Mouse (Mus musculus) mesoderm, embryonic 11.5 days (tissue): Measurements from ENCODE around the gene Sgpp1.
A peak's percentile ranks its signal among the peaks of the same experiment; 100 is the strongest.
"Not testable (repeated sequence)": the region's sequence is repeated elsewhere in the genome, so short reads cannot be mapped to it uniquely, and the experiment has no call there.

Experiments used
- DNase-seq: peaks from one replicate; pipeline ENCODE4 v3.0.0-alpha.2; 2012; ENCODE audit warnings: low read depth, low spot score

The Sgpp1 gene

GRCm38 (mm10) chr12:75689003-75689402, 46.5 kb downstream of the Sgpp1 start:
- DNase-seq = no peak

DNA sequence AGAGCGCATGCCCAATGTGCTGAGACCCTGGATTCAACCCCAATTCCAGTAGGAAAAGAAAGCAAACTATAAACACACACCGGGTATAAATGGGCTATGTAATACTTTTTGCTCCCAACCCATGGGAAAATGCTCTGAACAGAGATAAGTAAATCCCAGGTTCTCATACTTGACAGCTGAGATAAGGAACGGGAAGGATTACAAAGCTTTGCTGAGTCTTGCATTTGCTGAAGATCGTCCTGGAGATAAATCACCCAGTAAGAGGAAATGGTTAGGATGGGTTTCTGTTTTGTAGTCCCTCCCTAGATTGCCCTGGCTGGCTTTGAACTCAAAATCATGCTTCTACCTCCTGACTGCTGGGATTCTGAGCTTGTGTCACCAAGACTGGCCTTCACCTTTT, 48.2 kb downstream of the Sgpp1 start:
- DNase-seq = no peak

- not testable (repeated sequence) for DNase-seq
These were observed 51.5 kb downstream of the Sgpp1 start for GRCm38 (mm10) chr12:75684026-75684425.

DNA sequence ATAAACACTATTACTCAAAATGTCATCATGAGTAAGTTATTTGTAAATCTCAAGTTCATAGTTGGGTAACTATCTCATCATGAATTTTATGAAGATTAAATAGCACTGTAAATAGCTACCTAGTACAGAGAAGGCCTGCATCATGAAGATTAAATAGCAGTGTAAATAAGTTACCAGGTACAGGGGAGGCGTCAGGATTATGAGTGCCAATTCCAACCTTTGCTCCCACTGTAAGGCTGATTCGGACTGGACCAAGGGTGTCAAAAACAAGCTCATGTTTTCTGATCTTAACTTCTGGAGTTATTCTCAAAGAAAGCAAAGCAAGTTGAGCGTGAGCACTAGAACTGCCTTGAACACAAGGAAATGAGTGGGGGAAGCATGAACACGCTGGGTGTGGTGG, 51.9 kb downstream of the Sgpp1 start:
- no peak for DNase-seq

DNA sequence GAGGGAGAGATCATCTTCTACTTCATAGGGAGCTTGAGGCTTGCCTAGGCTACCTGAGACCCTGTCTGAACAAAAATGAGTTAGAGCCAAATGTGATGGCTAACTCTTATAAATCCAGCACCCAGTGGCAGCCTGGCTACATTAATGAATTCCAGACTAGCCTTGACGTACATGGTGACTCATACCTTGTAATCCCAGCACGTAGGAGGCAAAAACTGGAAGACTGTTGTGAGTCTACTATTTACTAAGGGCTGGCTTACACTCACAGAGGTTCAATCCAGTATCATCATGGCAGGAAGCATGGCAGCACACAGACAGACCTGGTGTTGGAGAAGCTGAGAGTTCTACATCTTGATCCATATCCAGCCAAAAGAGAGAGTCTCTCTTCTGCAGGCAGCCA, 52.7 kb downstream of the Sgpp1 start:
- no peak for DNase-seq

GRCm38 (mm10) chr12:75681101-75681500, 54.4 kb downstream of the Sgpp1 start:
- DNase-seq = no peak

DNA sequence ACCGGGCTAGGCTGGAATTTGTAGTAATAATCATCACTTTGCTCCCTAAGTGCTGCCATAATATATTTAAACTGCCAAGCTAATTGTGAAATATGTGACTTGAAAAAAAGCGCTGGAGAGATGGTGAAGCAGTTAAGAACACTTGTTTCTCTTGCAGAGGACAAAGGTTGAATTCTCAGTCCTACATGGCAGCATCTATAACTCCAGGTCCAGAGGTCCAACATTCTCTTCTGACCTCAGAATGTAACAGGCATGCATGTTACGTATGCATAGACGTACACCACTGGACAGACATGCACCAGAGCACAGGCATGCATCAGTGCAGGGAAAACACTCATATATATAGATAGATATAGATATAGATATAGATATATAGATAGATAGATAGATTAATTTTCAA, 57.1 kb downstream of the Sgpp1 start:
- no peak for DNase-seq

GRCm38 (mm10) chr12:75672630-75673029, 62.9 kb downstream of the Sgpp1 start:
- no peak for DNase-seq

GRCm38 (mm10) chr12:75671759-75672315, 63.7 kb downstream of the Sgpp1 start:
- no peak for DNase-seq

DNA sequence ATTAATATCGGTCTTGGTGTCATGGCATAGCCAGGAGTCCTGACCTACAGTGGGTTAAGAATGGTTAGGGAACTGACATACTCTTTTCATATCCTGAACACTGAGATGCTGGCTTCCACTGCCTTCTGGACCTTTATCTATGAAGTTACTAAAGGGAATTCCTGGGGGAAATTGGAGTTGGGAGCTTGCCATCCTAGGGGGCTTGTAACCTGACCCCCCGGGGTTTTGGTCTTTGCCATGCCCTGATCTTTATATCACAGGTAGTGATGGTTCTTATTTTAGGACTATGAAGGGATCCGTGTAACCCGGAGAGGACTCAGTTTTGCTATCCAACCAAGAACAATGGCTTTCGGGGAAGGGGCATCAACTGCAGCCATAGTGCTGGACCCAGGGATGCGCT, 64.9 kb downstream of the Sgpp1 start:
- no peak for DNase-seq

DNA sequence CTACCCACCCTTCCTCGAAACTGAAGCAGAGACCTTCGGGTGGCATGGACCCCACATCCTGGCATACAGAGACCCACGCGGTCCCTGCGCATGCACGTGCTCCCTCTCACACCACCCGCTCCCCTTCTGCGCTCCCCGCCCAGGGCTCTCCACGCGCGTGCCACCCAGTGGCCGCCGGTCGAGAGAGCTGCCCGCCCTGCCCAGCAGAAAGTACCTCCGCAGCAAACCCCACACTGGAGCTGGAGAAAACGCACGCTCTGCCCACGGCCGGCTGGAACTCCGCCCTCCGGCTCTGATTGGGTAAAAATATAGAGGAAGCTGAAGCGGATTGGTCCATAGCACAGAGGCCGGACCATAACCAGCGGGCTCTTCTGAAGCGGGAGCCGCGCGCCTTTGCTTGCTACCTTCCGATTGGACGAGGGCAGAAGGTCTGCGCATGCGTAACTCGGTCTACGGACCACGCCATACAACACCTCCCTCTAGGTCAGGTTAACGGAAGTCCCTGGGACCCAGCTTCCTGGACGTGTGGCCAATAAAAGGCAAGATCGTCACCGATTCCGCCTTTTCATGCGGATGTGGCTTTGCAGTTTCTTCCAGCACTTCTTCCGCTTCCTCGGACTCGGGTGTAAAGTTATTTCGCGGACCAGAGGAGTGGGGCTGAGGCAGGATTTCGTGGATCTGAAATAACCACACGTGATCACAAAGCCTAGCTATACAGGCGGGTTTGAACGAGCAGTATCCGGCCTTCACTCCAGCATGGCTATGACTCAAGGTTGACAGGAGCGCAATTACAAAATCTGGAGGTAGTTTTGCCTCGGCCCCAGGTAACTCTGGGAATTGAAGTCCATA, 66.0 kb downstream of the Sgpp1 start, which contains the start of gene Wdr89:
Wdr89 (minus strand) TSS at position 280 of the 849 bp plus-strand sequence.
- DNase-seq = peak; percentile 100

DNA sequence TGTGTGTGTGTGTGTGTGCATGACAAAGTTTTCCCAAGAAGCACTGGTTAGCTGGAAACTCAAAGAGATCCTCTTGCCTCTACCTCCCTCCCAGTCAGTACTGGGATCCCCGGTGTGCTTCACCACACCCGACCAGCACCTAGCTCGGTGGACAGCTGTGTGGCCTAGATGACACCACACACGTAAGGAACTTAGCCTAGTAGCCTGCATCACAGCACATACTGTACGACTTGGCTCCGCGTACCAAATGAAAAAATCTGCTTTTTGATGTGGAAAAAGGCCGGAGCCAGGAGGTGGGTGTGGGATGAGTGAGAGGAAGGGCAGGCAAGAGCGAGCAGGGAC, 66.6 kb downstream of the Sgpp1 start:
- no peak for DNase-seq

GRCm38 (mm10) chr12:75668221-75668620, 67.3 kb downstream of the Sgpp1 start:
- no peak for DNase-seq

- DNase-seq = no peak
These were observed 68.6 kb downstream of the Sgpp1 start for GRCm38 (mm10) chr12:75666939-75667338.

DNA sequence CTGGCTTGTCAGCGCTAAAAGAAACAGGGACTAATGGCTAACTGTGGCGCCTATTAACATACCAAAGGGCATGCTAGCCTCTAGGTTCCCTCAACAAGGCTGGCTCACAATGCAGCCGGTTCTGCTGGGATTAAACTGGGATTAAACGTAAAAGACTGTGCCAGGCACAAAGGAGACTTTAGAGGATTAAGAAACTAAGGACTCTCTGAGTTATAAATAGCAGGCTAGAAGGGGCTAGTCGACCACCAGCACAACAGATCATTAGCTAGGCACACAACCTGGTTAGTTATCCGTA, 71.1 kb downstream of the Sgpp1 start:
- no peak for DNase-seq
